Mouse (Mus musculus) thymus, postnatal 25 days (tissue): Measurements from ENCODE around the gene Qsox2.

Experiments
- DNase-seq: peaks from one replicate; pipeline ENCODE4 v3.0.0; 2022

Qsox2 gene

DNA sequence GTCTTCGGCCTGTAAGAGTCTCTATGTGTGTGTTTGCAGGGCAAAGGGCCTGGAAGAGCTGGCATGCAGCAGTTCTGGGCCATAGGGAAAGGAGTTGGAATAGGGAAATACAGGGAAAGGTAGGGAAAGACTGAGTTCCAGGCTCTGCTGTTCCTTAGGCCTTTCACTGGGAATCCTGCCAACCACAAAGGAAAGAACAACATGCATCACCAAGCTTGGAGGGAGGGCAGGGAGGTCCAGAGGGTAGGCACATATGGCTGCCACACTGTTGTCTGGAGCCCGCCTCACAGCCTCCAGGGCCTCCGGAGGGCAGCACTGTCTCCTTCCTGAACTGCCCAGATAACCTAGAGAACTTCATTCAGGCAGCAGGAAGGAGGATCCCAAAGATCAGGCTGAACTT, 13.4 kb downstream of the Qsox2 start:
- no peak for DNase-seq

DNA sequence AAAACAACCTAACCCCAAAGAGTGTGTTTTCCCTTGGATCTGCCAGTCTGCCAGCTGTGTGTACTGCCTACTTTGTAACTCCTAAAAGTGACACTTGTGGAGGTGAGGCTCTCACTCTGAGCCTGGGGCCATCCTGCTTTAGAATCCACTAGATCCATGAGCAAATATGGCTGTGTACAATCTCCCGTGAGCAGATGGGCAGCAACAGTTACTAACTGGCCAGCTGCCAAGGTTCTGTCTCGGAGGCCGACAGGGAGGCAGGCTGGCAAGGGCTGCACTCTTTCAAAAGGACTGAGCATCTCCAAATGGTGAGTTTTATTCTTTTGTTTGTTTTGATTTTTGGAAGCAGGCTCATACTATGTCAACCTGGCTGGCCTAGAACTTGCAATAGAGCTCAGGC, 22.8 kb downstream of the Qsox2 start:
- DNase-seq, result no peak

DNA sequence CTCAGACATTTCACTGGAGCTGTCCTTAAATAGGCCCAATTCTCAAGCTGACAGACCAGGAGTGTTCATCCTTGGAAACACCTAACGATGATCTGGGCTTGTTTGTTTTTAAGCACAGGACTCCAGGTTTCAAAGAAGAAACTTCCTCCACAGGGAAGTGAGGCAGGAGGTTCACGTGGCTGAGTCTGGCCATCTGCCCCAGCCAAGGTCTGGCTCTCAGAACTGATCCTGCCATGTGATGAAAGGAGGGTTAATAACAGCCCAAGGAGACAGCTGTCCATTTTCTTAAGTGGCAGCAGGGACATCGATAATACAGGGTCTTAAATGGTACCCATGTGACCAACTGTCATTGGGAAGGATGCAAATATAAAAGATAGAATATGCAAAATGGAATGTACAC, 27.8 kb downstream of the Qsox2 start:
- DNase-seq, result no peak

DNA sequence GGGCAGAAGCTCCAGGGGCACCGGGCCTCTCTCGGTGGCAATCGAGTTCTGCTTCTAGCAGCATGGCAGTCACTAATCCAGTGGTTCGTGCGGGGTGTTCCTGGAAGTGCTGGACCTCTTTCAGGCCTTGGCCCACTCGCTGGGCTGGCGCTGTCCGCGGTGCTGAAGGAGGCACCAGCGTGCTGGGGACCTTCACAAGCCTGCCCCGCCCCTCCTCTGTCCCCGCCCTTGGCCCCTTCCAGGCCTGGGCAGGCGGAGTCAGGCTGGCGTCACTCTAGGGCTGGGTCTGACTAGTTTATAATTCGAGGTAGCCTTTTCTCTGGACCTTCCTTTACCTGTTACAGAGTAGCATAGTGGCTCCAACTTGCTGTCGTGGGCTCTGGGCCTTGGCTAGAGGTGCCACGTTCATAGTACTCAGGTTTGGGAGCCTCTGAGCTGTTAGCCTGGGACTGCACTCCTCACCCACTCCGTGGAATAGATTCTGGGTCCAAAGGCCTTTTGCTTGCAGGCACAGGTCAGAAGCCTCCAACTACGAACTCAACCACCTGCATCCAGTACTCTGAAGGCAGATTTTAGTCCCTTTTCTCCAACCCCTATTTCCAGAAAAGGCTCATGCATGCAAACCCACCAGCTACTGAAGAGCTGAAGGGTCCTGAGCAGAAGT, 29.1 kb downstream of the Qsox2 start, which contains the start of gene Lhx3:
Gene Lhx3 (minus strand): TSS at position 164 of the 664 bp plus-strand sequence.
- DNase-seq, result peak; percentile 68

DNA sequence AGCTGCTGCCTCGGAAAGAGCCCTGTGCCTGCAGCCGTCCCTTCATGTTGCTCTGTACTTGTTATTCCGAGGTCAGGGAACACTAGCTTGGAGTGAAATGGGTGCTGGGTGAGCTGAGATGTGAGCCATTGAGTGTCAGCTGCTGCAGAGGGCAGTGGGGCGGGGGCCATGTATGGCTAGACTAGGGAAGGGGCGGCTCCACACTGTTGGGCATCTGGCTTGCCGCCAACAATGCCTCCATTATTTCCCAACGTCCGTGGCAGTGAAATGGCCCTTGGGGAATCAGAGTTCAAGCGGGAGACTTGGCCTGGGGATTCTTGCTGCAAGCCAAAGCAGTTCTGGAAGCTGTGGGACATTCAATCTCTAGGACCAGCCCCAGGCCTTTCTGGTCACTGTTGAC, 29.8 kb downstream of the Qsox2 start:
- no peak for DNase-seq

DNA sequence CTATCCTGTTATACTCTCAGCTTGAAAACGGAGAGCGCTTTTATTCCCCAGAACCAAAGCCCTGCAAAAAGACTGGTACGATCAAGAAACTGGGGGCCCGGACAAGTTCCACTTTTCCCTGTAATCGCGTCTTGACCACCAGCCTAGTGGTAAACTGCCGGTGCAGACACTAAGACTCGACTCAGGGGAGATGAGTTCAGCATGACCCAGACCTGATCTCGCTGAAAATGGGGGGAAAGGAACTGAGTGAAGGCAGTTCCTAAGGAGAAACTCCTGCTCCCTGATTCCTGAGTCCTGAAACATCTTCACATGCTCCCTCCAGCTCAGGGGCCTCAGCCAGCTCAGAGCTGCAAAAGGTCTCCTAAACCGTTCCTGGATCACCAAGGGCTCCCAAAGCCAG, 31.6 kb downstream of the Qsox2 start:
- no peak for DNase-seq

DNA sequence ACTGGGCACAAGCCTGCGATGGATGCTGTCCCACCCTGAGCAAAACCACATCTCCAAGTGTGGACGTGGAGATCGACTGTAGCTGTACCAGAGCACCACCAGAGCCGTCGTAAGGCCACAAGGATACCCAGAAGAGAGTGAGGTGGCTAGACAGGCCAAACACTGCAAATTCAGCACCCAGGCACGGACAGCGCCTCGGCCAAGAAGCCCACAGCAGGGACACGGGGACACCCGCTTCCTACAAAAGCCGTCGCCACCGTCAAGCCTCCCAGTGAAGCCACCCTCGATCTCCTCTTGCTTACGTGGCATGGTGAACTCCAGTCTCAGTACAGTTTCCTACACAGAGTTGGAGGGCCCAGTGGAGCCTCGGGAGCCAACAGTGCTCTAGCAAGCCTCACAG, 32.2 kb downstream of the Qsox2 start:
- DNase-seq, result peak; percentile 14

DNA sequence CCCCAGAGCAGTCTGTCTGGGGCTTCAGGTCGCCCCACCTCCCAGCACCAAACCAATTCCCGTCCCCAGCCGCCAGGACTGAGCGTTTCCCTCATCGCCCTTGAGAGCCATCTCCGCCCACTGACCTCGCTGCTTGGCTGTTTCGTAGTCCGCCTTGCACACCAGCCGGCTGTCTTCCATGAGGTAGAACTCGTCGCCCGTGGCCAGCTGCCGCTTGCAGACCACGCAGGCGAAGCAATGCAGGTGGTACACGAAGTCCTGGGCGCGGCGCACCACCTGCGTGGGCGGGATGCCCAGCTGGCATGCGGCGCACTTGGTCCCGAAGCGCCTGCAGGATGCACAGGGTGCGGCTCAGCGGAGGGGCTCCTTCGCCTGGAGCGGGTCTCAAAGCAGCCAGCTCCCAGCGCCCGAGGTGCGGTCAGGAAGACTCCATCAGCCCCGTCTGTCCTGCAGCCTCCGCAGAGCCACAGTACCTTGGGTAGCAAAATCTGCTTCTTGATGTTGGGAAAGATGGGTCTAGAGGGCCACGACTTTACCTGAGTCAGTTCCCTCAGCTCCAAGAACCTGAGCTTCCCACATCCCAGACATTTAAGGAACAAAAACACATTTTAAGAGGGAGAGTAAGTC, 34.4 kb downstream of the Qsox2 start:
- no peak for DNase-seq

DNA sequence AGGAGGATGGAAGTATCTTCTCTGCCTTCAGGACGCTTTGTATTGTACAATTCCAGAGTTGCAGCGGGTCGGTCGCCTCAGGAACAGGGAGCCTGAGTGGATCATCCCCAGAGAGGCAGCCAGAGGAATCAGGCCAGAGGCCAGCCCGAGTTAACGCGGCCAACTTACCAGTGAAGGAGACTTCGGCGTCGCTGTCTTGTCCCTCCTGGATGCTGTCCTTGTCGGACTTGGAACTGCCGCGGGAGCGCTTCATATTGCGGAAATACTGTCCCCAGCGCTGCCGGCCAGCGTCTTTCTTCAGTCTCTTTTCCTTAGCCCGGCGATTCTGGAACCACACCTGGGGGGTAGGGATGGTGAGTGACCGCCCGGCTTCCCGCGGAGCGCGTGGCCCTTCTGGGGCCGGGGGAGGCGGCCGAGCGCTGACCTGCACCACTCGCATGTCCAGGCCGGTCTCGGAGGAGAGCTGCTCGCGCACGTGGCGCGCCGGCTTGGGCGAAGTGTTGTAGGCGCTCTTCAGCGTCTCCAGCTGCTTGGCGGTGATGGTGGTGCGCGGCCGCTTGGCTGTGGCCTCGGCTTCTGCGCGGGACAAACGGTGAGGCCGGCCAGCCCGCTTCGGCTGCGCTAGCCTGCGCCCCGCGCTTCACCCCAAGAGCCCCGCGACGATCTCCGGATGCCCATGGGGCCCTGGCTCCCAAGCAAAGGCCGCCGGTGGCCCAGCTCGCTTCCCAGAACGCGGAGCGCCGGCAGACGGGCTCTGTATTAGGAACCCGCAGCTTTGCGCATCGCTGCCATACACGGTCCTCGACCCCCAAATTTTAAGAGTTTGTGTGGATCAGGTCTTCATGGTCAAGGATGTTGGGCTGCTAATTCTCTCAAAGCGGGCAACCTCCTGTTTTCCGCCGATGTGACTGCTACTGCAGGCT, 35.1 kb downstream of the Qsox2 start:
- no peak for DNase-seq

DNA sequence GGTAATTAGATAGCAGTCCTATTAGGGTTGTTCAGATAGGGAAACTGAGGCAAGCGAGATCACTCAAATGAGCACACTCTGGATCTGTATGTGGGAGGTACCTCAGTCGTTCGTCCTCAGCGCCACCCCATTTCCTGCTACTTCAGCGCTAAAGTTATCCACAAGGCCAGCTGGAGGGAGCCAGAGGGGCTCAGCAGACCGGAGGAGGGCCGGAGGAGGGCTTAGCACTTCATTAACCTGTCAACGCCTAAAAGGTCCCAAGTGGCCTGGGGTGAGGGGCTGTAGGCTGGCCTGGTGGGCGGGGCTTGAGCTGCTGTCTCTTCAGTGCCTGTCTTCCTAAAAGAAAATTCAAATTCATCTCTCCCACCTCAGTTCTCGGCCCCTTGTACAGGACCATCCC, 38.8 kb downstream of the Qsox2 start:
- DNase-seq, result no peak

DNA sequence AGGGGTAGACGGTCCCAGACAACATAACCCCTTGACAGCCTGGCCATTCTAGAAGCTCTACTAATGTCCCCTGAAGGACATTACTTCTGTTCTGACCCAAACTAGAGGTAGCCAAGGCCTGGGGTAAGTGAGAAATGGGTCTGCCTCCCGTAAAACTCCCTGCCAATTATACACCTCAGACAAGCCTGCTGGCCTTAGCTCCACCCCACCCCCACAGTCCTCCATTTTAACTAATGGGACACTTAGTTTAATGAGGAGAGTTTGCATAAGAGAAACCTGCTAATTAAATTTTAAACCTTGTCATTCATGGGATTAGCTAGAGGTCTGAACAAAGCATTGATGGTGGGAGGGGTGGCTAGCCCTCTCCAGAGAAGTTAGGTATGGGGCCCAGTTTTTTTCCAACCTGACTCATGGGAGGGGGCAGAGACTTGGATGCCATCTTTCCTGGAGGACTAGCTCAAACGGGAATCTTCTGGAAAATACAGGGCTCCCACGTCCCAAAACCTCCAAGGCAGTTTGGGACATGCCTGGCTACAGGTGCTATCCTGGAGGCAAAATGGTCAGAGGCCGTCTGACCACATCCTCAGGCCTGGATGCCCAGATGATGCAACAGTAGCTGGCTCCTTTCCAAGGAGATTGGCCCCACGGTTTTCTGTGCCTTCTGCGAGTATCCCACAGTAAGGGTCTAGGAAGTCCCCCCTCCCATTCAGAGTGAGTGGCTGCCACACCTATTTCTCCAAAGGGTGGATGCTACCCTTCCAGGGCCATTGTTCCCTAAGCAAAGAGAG, 42.6 kb downstream of the Qsox2 start:
- no peak for DNase-seq

DNA sequence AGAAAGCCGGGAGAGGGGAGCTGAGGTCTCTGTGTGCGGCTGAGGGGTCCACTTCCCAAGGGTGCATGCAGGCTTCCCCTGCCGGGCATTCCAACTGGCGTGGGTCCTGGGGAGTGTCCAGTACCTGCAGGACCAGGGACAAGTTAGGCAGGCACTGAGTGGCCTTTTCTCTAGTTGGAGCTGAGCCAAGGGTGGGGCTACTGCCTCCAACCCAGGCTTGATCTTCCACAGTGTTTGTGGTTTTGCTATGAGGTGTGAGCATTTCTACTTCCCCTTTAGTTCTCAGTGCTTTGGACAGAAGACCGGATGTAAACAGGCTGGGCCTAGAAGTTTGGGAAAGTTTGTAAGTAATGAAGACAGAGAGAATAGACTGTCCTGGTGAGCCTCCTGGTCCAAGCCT, 48.8 kb downstream of the Qsox2 start:
- DNase-seq, result no peak

DNA sequence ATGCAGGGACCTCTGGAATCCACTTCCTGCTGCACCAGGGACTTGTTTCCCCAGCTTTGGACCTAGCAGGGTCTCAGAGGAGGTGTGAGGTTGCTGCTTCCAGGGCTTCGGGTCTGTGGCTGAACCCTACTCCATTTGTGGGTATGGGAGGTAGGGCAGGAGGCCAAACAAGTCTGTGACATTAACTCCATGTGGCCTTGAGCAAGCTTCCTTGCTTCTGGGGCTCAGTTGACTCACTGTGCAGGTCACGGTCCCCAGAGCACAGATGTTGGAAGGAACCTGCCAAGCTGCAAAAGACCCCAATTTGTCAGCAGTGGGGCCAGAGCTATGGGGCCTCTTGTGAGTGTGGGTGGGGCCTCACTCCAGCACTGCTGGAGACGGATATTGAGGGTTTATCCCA, 53.0 kb downstream of the Qsox2 start:
- DNase-seq, result no peak

DNA sequence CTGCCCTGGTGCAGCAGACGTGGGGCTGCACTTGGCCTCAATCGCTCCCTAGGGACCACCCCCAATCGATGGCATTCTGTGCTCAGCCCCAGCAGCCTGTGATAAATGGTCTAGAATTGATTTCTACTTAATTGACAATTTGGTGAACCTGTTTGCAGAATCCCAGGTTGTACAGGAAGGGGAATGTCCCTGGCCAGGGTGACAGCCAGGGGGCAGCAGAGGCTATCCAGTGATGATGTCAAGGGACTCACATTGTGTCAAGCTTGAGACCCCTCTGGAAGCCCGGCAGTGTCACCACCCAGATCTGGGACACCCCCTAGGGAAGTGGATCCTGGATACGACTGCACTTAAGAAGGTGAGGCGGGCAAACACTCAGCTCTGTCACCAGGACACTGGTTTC, 54.7 kb downstream of the Qsox2 start:
- peak; percentile 70 for DNase-seq

DNA sequence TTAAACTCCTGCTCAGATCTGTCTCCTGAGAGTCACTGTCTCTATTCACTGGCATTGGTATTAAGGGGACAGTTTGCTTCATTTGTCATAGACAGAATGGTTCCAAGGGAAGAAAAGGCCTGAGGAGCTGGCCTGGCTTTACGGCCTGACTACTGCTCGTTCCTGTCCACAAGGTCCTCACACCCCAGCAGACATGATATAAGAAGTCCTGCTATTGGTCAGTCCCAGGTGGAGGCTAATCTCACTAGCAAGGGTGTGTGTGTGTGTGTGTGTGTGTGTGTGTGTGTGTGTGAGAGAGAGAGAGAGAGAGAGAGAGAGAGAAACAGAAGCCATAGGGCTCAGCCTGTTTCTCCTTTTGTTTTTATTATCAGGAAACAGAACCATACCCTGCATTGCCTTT, 60.1 kb downstream of the Qsox2 start:
- DNase-seq, result no peak

DNA sequence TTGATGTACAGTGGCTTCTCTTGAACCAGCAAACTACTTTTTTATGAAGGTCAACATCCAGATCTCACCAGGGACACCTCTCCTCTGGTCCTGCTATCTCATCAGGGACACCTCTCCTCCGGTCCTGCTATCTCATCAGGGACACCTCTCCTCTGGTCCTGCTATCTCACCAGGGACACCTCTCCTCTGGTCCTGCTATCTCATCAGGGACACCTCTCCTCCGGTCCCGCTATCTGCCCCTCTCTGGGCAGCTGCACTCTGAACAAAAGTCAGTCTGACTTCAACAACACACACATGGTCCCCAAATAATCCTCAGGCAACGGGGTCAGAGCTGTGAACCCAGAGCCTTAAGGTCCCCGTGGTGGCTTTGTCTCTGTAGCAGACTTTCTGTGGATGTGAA, 60.6 kb downstream of the Qsox2 start:
- DNase-seq, result no peak

DNA sequence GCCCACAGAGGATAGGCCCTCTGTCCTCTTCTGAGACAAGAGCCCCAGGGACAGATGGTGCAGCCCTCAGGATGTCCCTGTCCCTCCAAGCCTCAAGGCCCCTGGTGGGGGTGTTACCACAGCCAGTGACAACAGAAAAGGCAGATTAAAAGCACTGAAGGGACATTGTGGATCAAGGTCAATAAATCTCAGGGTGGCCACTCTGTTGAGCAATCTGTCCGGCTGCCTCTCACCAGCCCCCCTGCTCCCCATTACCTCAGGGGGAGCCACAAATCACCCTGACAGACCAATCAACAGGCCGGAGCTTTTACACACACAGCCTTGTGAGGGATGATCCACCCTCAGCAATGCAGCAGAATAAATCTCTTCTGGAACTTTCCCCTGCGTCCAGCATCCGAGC, 62.1 kb downstream of the Qsox2 start:
- no peak for DNase-seq

DNA sequence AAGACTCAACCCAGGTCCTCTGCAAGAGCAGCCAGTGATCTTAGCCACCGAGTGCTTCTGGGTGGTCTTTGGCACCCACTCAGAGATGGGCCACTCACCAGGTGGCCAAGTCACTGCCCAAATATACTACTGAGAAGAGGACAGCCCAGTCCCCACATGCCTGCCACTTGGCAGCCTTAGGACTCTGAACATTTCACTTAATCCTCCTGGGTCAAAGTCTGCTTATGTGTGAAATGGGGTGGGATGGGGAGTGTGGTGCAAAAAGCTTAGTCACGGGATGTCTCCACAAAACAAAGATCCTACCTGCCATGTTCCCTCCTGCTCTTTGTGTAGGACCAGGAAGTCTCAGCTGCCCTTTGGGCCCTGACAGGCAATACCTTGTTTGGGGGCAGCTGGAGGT, 65.2 kb downstream of the Qsox2 start:
- no peak for DNase-seq

DNA sequence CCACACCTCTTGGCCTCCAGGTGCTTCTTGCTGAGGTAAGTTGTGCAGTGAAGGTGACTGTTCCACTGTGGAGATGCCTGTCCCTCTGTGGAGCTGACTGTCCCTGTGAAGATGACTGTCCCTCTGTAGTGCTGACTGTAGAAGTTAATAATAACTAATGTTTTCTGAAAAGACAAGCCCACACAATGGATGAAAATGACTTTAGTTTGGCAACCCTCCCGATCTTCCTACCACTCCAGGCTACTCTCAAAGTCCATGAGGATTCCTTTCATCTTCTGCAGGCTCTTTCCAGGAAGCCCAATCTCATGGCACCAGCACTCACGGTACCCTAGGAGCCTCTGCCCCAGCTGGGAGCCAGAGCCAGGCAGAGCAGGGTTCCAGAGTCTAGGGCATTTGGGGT, 66.9 kb downstream of the Qsox2 start:
- no peak for DNase-seq

DNA sequence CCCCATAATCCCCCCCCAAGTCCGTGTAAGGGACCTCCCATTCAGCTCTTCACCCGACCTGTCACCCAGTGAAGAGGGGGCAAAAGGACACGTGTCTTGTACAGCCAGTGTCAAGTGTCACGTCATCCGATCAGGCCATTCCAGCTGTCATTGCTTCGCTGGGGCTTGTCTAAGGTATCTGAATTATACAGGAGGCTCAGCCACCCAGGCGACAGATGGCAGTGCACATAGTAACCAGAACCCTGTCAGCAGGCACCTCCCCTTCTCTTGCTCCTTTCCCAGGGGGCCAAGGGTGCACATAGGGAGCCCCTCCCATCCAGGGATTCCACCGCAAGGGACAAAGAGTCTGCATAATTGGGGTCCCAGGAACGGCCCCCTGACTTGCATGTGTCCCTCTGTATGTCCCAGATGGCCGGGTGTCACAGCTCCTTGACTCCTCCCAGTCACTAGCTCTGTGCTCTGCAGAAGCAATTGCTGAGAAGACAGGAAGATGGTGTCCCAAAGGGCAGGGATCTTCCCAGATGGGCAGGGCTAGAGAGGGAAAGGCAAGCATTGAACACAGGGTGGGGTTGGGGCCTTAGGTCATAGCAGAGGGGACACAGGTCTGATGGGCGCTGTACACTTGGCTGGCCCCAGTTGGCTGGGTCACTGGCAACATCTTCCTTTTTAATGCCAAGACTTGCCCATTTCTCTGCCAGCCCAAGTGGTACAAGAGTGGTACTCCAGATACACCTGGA, 68.3 kb downstream of the Qsox2 start:
- no peak for DNase-seq

DNA sequence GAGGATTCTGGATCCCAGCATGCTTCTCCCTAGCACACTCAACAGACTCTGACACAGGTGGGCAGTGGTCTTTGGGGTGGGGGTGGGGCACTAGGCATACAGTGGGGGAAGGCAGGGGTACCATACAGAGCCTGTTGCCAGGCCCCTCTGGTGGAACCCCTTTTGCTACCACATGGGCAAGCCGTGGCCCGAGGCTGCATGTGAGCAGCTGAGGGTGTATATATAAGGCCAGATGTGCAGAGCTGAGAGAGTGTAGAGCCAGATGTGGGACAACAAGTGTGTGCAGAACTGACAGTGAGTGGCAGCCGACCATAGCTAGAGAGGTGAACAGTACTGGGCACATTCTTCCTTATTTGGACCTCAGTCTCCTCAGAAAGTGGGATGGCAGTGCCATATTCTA, 70.4 kb downstream of the Qsox2 start:
- DNase-seq, result no peak
